Mouse (Mus musculus): ENCODE measurements around the gene Cog3.
A peak's percentile ranks its signal among the peaks of the same experiment; 100 is the strongest.
"Not testable (repeated sequence)": the region's sequence is repeated elsewhere in the genome, so short reads cannot be mapped to it uniquely, and the experiment has no call there.

Gene Cog3

DNA sequence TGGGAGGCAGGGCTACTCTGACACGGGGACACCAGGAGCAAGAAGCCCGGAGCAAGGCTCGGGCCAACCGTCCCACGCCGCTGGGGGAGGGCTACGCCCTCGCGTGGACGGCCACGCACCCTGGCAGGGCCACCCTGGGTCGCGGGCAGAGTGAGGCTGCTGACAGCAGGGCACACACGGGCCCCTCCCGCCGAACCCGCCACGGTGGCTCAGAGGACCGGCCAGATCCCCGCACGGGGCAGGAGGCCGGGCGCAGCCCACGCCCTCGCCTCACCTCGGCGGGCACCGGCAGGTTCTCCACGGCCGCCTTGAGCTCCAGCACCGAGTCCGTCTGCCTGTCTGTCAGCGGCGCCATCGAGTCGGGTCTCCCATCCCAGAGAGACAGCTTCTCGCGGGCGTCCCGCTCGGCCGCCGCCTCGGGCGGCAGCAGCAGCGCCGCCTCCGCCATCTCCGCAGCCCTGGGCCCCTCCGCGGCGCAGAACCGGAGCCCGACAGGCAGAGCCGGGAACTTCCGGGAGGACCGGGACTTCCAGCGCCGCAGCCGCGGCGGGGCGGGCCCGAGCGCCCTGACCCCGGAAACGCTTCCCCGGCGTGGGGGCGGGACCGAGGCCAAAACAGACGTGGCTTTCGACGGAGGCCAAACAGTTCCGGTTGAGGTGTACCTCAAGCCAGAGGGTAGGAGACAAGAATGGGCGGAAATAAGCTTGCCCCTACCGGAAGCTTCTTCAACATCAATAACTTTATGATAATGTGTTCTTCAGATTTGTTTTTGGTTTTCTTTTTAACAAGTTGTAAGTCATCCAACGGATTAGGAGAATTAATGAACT, at the start of gene Cog3:
Gene Cog3, minus strand, starts transcription at position 527 of the 827 bp plus-strand sequence.
- DNase-seq (ENCODE audit: low read depth, low spot score), result peak; percentile 92

DNA sequence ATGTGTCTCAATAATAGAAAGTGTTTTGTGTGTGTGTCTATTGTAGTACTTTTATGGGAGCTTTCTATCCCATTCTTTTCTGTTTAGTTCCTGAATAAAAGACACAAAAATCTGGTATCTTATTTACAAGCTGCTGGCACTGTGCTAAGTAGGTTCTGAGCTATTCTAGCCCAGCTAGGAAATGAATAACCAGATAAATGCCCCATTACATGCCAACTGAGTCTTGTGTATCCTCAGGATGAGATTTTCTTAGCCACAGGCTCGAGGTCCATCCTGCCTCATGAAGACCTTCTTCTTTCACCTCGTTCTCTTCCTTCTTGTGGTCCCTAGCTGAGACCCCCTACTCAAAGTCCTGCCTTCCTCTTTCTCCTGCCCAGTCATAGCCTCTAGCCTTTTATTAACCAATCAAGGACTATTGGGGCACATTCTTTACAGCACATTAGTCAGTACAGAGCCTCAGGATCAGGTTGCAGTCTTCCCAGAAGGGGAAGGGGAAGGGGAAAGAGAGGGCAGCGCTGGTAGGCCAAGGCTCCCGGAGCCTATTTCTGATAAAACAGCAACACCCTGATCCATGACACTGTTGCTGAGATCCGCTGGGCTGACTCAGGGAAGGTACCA, 43.6 kb upstream of the Cog3 start:
- DNase-seq (ENCODE audit: low read depth, low spot score), result peak; percentile 75

DNA sequence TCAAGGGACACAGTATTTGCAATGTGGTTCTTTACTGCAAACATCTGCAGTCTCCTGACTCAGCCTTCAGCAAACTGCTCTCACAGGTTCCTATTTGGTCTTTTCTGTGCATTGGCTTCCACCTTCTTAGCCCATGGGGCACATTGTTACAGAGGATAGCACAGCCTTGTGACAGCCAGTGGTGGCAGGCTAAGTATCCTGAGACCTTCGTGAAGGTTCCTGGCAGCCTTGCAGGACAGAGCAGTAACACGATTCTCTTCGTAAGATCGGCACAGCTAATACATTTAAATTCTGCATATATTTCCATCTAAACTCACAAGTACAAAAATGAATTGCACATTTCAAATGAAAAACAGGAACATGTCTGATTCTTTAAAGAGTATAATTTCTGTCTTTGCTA, 41.6 kb upstream of the Cog3 start:
- no peak for DNase-seq (ENCODE audit: low read depth, low spot score)

DNA sequence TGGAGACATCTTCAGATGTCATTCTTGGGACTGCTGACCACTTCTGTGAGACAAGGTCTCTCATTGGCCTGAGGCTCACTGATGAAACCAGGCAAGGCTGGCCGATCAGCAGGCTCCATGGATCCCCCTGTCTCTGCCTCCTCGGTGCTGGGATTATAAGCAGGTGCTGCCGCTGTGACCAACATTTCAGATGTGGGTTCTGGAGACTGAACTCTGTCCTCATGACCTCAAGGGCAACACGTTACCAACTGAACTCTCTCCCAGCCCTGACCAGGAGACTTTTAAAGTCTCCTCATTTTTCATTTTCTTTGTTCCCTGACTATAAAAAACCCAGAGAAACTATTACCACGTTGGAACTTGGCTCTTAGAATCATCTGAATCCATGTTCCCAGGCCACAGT, 40.4 kb upstream of the Cog3 start:
- no peak for DNase-seq (ENCODE audit: low read depth, low spot score)

DNA sequence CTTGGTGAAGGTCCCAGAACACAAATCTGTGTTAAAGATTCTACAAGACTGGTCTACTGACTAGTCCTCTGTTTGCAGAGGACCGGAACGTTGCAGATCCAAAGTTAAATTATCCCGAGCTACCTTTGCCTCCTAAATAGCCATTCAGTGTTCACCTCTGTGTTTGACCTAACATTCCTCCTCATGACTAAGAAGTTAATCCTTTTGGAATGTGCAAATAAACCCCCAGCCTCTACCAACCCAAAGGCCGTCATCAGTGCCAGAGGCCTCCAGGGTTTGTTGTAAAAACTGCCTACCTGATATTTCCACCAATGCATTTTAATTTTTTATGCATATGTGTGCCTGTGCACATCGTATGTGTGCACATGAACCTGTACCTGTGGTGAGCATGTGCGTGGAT, 40.0 kb upstream of the Cog3 start:
- DNase-seq (ENCODE audit: low read depth, low spot score), result peak; percentile 91

DNA sequence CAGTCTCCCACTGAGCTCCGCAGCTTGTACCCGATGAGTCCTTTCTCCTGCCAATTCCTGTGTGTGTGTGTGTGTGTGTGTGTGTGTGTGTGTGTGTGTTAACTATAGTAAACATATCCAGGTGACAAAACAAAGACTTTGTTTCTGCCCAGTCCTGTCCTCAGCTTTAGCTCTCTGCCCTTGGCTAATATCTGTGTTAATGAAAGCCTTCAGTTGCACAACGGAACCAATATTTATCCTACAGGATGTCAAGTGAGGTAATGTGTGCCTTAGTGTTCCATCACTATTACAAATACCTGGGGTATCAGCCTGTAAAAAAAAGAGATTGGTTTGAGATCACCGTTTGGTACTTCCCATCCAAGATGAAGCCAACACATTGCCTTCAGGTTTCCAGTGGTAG, 38.8 kb upstream of the Cog3 start:
- DNase-seq (ENCODE audit: low read depth, low spot score), result no peak

DNA sequence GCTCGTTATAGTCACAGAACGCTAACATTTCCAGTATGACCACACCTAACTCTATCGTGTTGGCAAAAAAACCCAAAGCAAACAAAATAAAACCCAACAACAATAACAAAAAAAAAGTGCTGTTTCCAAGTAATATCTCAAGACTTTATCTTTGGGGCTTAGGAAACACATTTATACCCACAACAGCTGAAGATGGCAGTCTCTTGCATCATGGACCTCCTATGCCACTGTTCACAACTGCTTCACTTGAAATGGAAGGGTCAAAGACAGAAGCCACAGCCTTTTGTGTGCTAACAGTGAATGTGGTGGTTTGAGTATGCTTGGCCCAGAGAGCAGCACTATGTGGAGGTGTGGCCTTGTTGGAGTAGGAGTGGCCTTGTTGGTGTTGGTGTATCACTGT, 37.1 kb upstream of the Cog3 start:
- no peak for DNase-seq (ENCODE audit: low read depth, low spot score)

DNA sequence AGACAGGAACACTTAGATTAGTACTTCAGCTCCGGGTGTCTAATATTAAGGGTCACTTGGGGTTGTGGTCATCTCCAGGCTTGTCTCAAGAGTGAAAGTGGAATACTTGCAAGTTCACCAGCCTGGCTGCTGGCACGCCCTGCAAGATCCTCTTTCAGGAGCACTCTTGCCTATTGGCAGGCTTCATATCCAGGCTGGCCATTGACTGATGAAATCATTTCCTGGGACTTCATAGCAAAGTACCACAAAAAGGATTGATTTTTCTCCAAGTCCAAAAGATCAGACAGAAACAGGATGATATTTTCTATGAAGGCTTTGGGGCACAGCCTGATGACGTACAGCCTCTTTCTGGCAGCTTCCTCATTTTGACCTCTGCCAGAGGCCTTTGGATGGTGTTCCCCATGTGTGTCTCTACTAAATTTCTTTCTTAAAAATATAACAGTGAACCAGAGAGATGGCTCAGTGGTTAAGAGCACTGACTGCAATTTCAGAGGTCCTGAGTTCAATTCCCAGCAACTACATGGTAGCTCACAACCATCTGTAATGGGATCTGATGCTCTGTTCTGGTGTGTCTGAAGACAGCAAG, 36.2 kb upstream of the Cog3 start:
- DNase-seq (ENCODE audit: low read depth, low spot score), result peak; percentile 75

DNA sequence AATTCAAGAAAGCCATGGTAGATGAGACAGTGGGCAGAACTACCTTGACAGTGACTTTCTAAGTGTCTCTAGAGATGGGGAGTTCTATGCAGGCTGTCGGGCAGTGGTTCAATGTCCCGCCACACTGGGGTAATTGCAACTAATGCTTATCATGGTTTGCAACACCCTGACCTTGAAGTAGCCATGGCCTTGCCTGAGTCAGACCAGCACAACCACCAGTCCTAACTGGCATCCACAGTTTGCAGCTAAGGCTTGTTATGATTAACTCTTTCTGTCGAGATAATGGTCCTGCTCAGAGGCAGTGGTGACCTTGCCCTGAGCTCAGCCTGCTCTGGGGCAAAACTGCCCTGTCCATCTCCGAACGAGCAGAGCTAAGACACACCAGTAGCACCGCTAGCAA, 35.0 kb upstream of the Cog3 start:
- no peak for DNase-seq (ENCODE audit: low read depth, low spot score)

DNA sequence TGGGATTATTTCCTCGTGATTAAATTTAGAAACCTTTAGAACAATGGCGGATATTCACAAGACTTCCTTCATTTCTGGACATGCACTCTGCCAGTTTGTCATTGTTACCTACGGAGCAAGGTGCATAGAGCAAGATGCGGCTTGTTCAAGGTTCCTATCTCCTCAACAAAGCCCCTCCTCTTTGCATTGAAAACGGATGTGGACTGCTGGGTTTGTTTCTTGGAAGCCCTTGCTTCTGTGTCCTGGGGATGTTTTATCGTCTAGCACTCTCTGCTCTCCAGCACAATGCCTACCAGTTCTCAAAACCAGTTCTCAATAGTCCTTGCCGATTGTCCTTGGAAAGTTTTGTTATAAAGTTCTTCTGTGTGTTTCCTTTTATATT, 33.5 kb upstream of the Cog3 start:
- no peak for DNase-seq (ENCODE audit: low read depth, low spot score)

DNA sequence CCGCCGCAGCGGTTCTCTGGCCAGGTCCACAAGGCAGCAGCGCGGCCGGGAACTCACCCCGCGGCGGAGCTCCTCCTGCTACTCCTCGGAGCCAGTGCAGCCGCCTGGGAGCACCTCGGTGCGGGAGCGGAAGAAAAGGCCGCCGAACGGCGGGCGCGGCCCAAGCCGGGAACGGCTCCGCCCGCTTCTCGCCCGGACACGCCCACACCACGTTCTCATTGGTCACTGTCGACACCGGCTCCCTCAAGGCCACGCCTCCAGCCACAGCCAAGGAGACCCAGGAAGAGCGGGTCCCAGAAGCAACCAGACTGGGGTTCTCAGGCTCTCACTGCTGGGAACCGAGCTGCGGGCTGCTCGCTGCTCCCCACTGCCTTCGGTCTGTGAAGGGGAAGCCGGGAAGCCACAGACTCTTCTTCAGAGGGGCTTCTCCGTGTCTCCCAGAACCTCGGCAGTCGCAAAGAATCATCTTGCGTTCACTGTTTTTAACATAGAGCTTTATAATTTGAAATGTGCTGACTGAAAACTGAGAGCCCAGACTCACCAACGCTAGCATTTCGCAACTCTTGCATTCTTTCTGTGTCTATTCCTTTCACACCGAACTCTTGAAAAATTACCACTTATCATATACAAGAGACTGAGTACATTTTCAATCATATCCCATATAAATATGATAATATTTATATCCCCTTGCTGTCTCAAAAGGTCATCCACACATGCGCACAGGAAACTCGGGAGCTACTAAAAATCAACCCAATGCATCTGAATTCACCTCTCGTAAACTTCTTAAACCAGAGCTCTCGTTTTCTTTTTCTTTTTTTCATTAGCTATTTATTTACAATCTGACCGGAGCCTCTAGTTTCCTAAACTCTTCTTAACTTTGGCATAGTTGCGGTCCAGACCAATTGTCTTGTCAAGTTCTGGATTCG, 32.8 kb upstream of the Cog3 start, which contains the start of gene Slc25a30:
Gene Slc25a30, minus strand, starts transcription at position 170 of the 926 bp plus-strand sequence.
- DNase-seq (ENCODE audit: low read depth, low spot score), result peak; percentile 95

DNA sequence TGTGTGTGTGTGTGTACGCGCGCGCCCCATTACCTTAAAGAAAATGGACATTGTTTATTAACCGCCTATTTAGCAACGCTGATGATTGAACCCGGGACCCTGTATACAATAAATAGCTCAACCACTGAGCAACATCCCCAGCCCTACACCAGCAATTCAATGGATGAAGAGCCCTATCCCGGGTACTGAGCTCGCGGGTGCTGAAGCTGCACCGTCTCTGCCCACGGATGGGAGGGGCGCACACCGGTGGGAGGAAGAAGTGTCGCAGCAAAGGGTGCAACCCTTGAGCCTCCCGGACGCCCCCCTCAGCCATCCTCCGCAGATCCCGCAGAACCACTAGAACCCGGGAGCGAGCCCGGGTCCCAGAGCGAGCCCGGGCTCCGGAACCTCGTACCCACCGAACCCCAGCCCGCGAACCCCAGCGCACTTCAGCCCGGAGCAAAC, 32.1 kb upstream of the Cog3 start:
- DNase-seq (ENCODE audit: low read depth, low spot score), result peak; percentile 65

DNA sequence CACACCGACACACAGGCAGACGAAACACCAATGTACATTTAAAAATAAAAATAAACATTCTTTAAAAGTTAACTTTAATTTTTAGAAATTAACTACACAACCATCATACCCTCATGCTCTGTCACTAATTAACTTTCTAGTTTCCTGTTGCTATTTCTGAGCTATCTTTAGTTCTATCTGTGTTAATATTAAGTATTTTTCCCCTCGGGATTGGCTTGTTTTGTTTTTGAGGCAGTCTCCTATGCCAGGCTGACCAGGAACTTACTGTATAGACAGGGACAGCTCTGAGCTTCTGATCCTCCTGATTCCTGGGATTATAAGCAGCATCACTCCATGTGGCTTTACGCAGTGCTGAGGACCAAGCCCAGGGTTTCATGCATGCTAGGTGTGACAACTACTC, 25.6 kb upstream of the Cog3 start:
- no peak for DNase-seq (ENCODE audit: low read depth, low spot score)

DNA sequence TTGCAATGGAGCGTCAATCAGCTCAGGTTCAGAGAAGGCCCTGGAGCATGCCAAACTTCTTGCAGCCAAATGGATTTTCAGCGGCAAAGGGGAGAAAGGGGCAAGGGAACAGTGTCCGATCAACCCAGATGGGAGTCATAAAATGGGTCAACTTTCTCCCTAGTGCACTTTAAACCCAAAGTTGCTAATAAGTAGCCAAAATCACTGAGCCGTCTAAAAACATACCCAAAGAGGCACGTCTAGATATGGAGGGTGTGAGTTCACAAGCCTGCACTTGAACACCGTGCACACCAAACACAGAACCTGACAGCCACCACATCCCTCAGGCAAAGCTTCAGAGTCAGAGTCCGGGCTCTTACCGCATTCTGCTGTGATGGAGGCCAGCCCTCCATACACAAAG, 22.3 kb upstream of the Cog3 start:
- no peak for DNase-seq (ENCODE audit: low read depth, low spot score)

DNA sequence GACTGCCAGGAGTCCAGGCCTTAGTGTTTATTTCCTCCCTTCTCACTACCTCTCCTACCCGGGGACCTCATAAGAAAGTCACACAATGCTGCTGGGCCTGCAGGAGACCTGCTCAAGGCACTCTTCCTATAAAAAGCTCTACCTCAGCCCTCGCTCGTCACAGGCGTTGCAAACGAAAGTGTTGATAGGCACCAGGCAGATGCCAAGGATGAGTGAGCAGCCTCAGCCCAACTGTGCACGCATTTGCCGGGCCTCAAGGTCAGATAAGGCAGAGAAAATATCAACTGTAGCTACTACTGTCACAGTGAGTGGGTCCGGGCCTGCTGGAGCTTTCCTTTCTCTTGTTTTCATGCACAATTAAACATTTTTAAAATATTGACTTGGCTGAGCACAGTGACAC, 19.1 kb upstream of the Cog3 start:
- DNase-seq (ENCODE audit: low read depth, low spot score), result no peak

DNA sequence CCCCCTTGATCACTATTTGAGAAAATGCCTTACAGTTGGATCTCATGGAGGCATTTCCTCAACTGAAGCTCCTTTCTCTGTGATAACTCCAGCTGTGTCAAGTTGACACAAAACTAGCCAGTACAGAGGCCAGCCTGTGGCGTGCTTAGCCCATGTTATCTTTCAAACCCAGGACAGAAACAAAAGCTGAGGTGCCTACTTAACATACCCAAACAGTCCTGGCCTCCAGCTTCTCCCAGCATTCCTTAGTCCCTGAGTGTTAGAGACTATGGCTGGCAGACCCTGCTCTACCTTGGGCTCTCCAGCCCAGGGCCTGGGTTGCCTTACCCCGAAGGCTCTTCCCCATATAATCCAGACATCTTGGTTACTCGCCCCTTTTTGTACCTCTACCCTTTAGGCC, 18.1 kb upstream of the Cog3 start:
- DNase-seq (ENCODE audit: low read depth, low spot score), result not testable (repeated sequence)

DNA sequence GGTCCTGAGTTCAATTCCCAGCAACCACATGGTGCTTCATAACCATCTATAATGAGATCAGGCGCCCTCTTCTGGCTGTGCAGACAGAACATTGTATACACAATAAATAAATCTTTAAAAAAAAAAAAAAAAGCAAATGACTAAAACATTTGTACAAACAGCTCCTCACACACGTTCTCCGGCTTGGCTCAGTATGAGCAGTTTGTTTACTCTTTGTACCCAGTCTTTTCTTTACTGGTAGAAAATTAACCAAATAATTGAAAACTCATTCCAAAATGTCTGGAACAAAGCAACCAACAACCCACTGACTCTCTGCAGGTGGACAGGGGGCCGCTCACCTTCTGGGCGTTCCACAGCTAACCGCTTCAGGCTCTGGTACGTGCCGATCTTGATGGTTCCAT, 16.8 kb upstream of the Cog3 start:
- peak; percentile 57 for DNase-seq (ENCODE audit: low read depth, low spot score)

DNA sequence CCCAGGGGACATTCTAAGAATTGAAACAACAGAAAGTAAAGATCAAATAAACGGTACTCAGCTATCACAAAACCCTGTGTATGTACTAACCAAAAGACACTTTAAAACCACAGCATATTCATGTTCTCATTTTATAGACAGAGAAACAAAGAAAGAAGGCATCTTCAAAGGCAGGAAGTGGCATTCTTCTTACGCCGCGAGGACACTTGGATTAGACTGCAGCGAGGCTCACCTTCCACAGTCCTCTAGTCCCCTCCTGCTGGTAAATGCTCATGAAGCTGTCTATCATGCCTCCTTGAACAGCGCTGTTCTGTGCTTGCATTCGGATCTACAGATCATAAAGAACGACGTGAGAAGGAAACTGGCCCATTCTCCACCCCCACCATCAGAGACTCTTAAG, 15.0 kb upstream of the Cog3 start:
- DNase-seq (ENCODE audit: low read depth, low spot score), result no peak

DNA sequence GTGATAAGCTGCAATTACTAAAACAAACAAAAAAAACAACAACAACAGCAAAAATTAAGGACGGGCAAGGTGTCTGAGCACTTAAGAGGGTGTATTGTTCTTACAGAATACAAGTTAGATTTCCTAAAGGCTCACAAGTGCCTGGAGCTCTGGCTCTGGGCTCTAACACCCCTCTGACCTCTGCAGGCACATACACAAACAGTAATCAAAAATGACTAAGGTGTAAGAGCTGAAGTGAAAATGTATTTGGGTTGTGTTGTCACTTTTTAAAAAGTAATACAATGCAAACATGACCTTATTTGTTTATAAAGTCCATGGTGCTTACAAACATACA, 13.9 kb upstream of the Cog3 start:
- DNase-seq (ENCODE audit: low read depth, low spot score), result no peak

DNA sequence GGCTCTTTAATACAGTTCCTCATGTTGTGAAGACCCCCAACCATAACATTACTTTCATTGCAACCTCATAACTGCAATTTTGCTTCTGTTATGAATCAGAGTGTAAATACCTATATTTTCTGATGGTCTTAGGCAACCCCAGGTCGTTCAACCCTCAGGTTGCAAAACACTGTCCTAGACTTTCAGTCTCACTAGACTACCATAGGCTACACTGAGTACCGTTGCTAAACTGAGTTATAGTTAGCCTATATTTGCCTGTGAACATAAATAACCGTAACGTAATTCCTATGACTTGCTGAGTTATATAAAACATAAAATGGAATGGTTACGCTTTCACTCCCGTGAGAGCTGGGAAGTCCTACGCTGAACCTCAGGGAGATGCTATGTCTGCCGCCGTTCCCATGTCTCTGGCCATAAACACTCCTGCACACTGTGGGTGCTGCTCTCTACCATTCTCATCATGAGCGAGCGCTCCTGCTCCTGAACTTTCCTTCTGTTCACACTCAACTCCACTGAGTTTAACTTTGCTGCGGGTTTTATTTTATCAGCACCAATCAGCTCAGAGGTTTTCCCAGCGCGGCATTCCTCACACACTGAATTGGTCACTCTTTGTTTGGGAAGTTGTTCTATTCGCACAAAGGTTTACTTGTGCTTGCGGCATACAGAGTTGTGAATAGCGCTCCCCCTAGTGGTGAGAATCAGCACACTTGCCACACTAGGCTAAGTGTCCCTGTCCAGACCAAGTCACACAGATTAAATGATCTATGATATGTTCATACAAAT, 13.4 kb upstream of the Cog3 start:
- peak; percentile 84 for DNase-seq (ENCODE audit: low read depth, low spot score)
